Mouse (Mus musculus) forebrain, embryonic 12.5 days (tissue): Measurements from ENCODE around the gene Defb26. TPM values are rescaled to one million over a fixed set of nuclear protein-coding genes. Genes with fewer than 3 reads are reported as not detected.

Experiments used
- polyA plus RNA-seq: library from polyadenylated mRNA; unstranded; fragments of >200 nt; fragmentation: Nextera tagmentation; extraction: Ambion mirVana; gene quantifications from 2 replicates; pipeline ENCODE4 v1.2.1, GENCODE M21; 2016

Defb26 gene
- polyA plus RNA-seq, 1 experiment from 2014 or later: not detected

Other genes with a start within 250 kb of the Defb26 start
- 32.3 and 34.8 TPM in 2 replicates for gene Tbc1d20, start 217.9 kb downstream of the Defb26 start, polyA plus RNA-seq
- gene Rbck1, start 179.0 kb downstream of the Defb26 start, polyA plus RNA-seq: 93.1 and 98.4 TPM in 2 replicates
- 1.6 and 2.8 TPM in 2 replicates for gene Trib3, start 167.7 kb downstream of the Defb26 start, polyA plus RNA-seq
- gene Nrsn2, start 135.1 kb downstream of the Defb26 start, polyA plus RNA-seq: 11.1 and 12.4 TPM in 2 replicates
- 16.3 and 19.3 TPM in 2 replicates for gene Sox12, start 113.6 kb downstream of the Defb26 start, polyA plus RNA-seq
- gene Zcchc3, start 96.7 kb downstream of the Defb26 start, polyA plus RNA-seq: 55.2 and 55.9 TPM in 2 replicates
- gene 6820408C15Rik, start 96.1 kb downstream of the Defb26 start, polyA plus RNA-seq: 1.2 and 1.7 TPM in 2 replicates
- not detected in 2 replicates for gene Defb23, start 47.1 kb downstream of the Defb26 start, polyA plus RNA-seq
- not detected in 2 replicates for gene Defb20, start 34.6 kb downstream of the Defb26 start, polyA plus RNA-seq
- gene Defb22, start 21.6 kb downstream of the Defb26 start, polyA plus RNA-seq: not detected in 2 replicates
- not detected in 2 replicates for gene Defb28, start 6.6 kb upstream of the Defb26 start, polyA plus RNA-seq
- not detected in 2 replicates for gene Defb29, start 28.4 kb upstream of the Defb26 start, polyA plus RNA-seq
- not detected in 2 replicates for gene Gm17416, start 57.6 kb upstream of the Defb26 start, polyA plus RNA-seq
- not detected in 2 replicates for gene Defb21, start 61.1 kb upstream of the Defb26 start, polyA plus RNA-seq
- not detected in 2 replicates for gene Defb19, start 68.6 kb upstream of the Defb26 start, polyA plus RNA-seq
- not detected in 2 replicates for gene Defb45, start 87.7 kb upstream of the Defb26 start, polyA plus RNA-seq
- gene Defb36, start 92.6 kb upstream of the Defb26 start, polyA plus RNA-seq: not detected in 2 replicates
- not detected in 2 replicates for gene Defb25, start 111.4 kb upstream of the Defb26 start, polyA plus RNA-seq
- 0.26 and 0.38 TPM in 2 replicates for gene Rem1, start 115.3 kb upstream of the Defb26 start, polyA plus RNA-seq
- 128 and 131 TPM in 2 replicates for gene H13, start 157.8 kb upstream of the Defb26 start, polyA plus RNA-seq
- gene Mcts2, start 175.3 kb upstream of the Defb26 start, polyA plus RNA-seq: 39.5 and 41.2 TPM in 2 replicates
- gene Id1, start 224.6 kb upstream of the Defb26 start, polyA plus RNA-seq: 37.9 and 48.5 TPM in 2 replicates
- gene Cox4i2, start 242.5 kb upstream of the Defb26 start, polyA plus RNA-seq: 3.1 and 3.6 TPM in 2 replicates